ENCODE assay signal across 8 mouse cellular contexts in genomic region chr5:117313420-117313819, GRCm38 (mm10). TPM values are rescaled to one million over a fixed set of nuclear protein-coding genes. Genes with fewer than 3 reads are reported as not detected.
DNase-seq lines count a peak whose midpoint lies in the region; ATAC-seq lines count a peak whose summit lies in the region.

No protein-coding gene starts in this region.

- H3K9me3 ChIP-seq in intestine, embryonic 15.5 days, result no peaks in the 10 kb centered on the region
- no peaks in the 10 kb centered on the region for H3K9me3 ChIP-seq in liver, embryonic 16.5 days (replicated peaks; ENCODE audit: control insufficient read depth, low read length)
- no peaks in the 10 kb centered on the region for H3K9me3 ChIP-seq in neural tube, embryonic 14.5 days (ENCODE audit: control insufficient read depth, low read length)

- H3K4me1 ChIP-seq in intestine, embryonic 15.5 days (replicated peaks), result peaks cover 20% of the 10 kb centered on the region; the same call in 1 of the 2 replicates
- H3K4me1 ChIP-seq in liver, embryonic 16.5 days (ENCODE audit: control insufficient read depth, low read depth, low read length), result peaks cover under 1% of the 10 kb centered on the region; the same call in 1 of the 2 replicates
- H3K4me1 ChIP-seq in neural tube, embryonic 14.5 days (ENCODE audit: control insufficient read depth, insufficient read depth, low read length), result no peaks in the 10 kb centered on the region

- H3K4me3 ChIP-seq in intestine, embryonic 15.5 days (replicated peaks), result peak overlapping the region; percentile 25
- H3K4me3 ChIP-seq in liver, embryonic 16.5 days (ENCODE audit: low read depth, low read length), result peak overlapping the region; percentile 20
- no peak overlapping the region for H3K4me3 ChIP-seq in neural tube, embryonic 14.5 days (ENCODE audit: low read depth, low read length)

- no peaks in the 10 kb centered on the region for H3K36me3 ChIP-seq in intestine, embryonic 15.5 days
- H3K36me3 ChIP-seq in liver, embryonic 16.5 days (ENCODE audit: control insufficient read depth, insufficient read depth), result no peaks in the 10 kb centered on the region
- H3K36me3 ChIP-seq in neural tube, embryonic 14.5 days (ENCODE audit: control insufficient read depth, insufficient read depth, low read length), result no peaks in the 10 kb centered on the region

- ATAC-seq in intestine, embryonic 15.5 days, result peak; percentile 52; the same call in 1 of the 2 replicates
- ATAC-seq in liver, embryonic 16.5 days (ENCODE audit: low read depth), result no peak
- ATAC-seq in neural tube, embryonic 14.5 days (ENCODE audit: low read depth), result no peak

- H3K27me3 ChIP-seq in intestine, embryonic 15.5 days (replicated peaks), result no peaks in the 10 kb centered on the region
- H3K27me3 ChIP-seq in liver, embryonic 16.5 days (ENCODE audit: control insufficient read depth, insufficient read depth, low read depth, low read length), result peaks cover 18% of the 10 kb centered on the region
- H3K27me3 ChIP-seq in neural tube, embryonic 14.5 days (ENCODE audit: control insufficient read depth, insufficient read depth, low read length), result no peaks in the 10 kb centered on the region

- 7% methylated on average over 13 of the region's 14 CpGs for WGBS in intestine, embryonic 15.5 days
- 18% methylated on average over 14 of the region's 14 CpGs for WGBS in liver, embryonic 16.5 days (ENCODE audit: insufficient replicate concordance)
- WGBS in neural tube, embryonic 14.5 days, result 27% methylated on average over 14 of the region's 14 CpGs

- peak overlapping the region; percentile 71; the same call in 1 of the 2 replicates for H3K27ac ChIP-seq in intestine, embryonic 15.5 days
- H3K27ac ChIP-seq in liver, embryonic 16.5 days (ENCODE audit: low read length), result no peak overlapping the region
- H3K27ac ChIP-seq in neural tube, embryonic 14.5 days (ENCODE audit: low read depth, low read length), result no peak overlapping the region

- no peak overlapping the region; the same call in 1 of the 2 replicates for H3K9ac ChIP-seq in intestine, embryonic 15.5 days
- H3K9ac ChIP-seq in liver, embryonic 16.5 days (ENCODE audit: low read depth, low read length), result no peak overlapping the region
- H3K9ac ChIP-seq in neural tube, embryonic 14.5 days (replicated peaks; ENCODE audit: low read depth, low read length), result no peak overlapping the region

- DNase-seq in 416B (ENCODE audit: low read depth), result peak; percentile 37
- DNase-seq in adrenal gland, postnatal 14 days, result peak; percentile 81
- DNase-seq in gastrocnemius, postnatal 25 days, result peak; percentile 35
- no peak for DNase-seq in frontal cortex, postnatal 14 days (ENCODE audit: low spot score in 2 of 2)
- DNase-seq in cerebellum, adult 9-11 months, result no peak

- peak overlapping the region; percentile 60 for H3K4me2 ChIP-seq in intestine, embryonic 15.5 days (replicated peaks)
- H3K4me2 ChIP-seq in liver, embryonic 16.5 days (ENCODE audit: low read depth, low read length), result peak overlapping the region; percentile 41
- H3K4me2 ChIP-seq in neural tube, embryonic 14.5 days (ENCODE audit: low read depth, low read length), result 0 out of 2 replicates have a peak overlapping the region, but pooled peaks have one; percentile 8

RNA-seq across cellular contexts. Expression of gene Vsig10, which starts 5.5 kb away (rescaled TPM):
- total RNA-seq in adrenal gland, postnatal 14 days (2021), result 18.5 and 21.6 TPM in 2 replicates
- total RNA-seq in gastrocnemius, postnatal 25 days (2021), result 1 to 10 TPM; 5.0 to 5.5 TPM
- polyA plus RNA-seq in intestine, embryonic 15.5 days (2015; fragmentation: Nextera tagmentation; extraction: Ambion mirVana), result 14.1 and 16.8 TPM in 2 replicates
- polyA plus RNA-seq in liver, embryonic 16.5 days (2015; fragmentation: Nextera tagmentation; extraction: Ambion mirVana), result 1.5 and 1.8 TPM in 2 replicates
- polyA plus RNA-seq in neural tube, embryonic 14.5 days (2014; fragmentation: Nextera tagmentation; extraction: Ambion mirVana), result 1.1 and 1.2 TPM in 2 replicates

RNA-seq across cellular contexts. Expression of gene Pebp1, which starts 26.0 kb away (rescaled TPM):
- 832 and 835 TPM in 2 replicates for total RNA-seq in adrenal gland, postnatal 14 days (2021)
- 100 to 1,000 TPM; 289 to 323 TPM for total RNA-seq in gastrocnemius, postnatal 25 days (2021)
- 659 and 723 TPM in 2 replicates for polyA plus RNA-seq in intestine, embryonic 15.5 days (2015; fragmentation: Nextera tagmentation; extraction: Ambion mirVana)
- 174 and 183 TPM in 2 replicates for polyA plus RNA-seq in liver, embryonic 16.5 days (2015; fragmentation: Nextera tagmentation; extraction: Ambion mirVana)
- 1,002 and 1,074 TPM in 2 replicates for polyA plus RNA-seq in neural tube, embryonic 14.5 days (2014; fragmentation: Nextera tagmentation; extraction: Ambion mirVana)

RNA-seq across cellular contexts. Expression of gene Wsb2, which starts 43.7 kb away (rescaled TPM):
- total RNA-seq in adrenal gland, postnatal 14 days (2021), result 100 and 103 TPM in 2 replicates
- 10 to 100 TPM; 75.4 to 83.4 TPM for total RNA-seq in gastrocnemius, postnatal 25 days (2021)
- 82.6 and 94.5 TPM in 2 replicates for polyA plus RNA-seq in intestine, embryonic 15.5 days (2015; fragmentation: Nextera tagmentation; extraction: Ambion mirVana)
- polyA plus RNA-seq in liver, embryonic 16.5 days (2015; fragmentation: Nextera tagmentation; extraction: Ambion mirVana), result 16.8 and 20.5 TPM in 2 replicates
- polyA plus RNA-seq in neural tube, embryonic 14.5 days (2014; fragmentation: Nextera tagmentation; extraction: Ambion mirVana), result 281 and 293 TPM in 2 replicates

Comparison
In these comparisons a context has a peak if more than half of its experiments do, and no peak if none do; other contexts are left out.
1. DNase-seq: peak in 416B (single experiment), adrenal gland, postnatal 14 days (single experiment) and gastrocnemius, postnatal 25 days (single experiment); none in frontal cortex, postnatal 14 days (0 of 2) and cerebellum, adult 9-11 months (single experiment).
2. H3K4me2 ChIP-seq: peak in every context shown above with its lines; median percentile 60 in intestine, embryonic 15.5 days; 41 in liver, embryonic 16.5 days; 8 in neural tube, embryonic 14.5 days.